Mouse (Mus musculus) cerebellum, adult 9-11 months (tissue): ENCODE data around the gene Gm28048.

ENCODE experiments used
- DNase-seq: peaks from one replicate; pipeline ENCODE4 v3.0.0; 2022

Gene Gm28048

GRCm38 (mm10) chr11:22883676-22884075, 98.2 kb downstream of the Gm28048 start:
- no peak for DNase-seq

GRCm38 (mm10) chr11:22882926-22883325, 99.0 kb downstream of the Gm28048 start:
- DNase-seq, result no peak

DNA sequence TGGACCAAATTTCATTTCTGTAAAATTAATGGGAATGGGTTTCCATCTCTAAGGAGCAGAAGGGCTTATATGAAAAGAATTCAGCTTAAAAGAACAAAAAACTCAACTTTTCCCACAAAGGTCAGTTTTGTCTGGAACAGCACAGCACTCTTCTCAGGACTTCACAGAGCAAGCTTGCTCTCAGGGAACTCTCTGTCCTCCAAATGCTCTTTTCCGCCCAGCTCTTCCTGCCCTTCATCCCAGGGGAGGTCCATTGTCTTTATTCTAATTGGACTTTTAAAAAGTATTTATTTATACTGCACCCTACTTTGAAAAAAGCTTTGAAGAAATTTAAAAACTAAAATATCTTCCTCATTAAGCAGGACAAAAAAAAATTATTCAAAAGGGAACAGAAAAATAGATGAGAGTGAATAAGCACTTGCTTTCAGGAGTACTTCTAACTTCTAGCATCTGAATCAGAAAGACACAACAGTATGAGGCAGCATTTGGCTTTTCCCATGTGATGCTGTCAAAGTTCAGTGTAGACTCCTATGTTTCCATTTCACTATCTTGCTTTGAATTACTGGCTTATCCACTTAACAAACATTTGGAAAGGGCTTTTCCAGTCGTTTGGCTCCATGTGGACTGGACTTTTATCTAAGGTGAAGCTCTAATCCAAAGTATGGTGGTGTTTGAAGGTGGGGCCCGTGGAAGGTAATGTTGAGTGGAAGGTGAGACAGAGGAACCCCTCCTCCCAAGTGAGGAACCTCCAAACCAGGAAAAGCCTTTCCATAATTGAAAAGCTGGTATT, 101.3 kb downstream of the Gm28048 start:
- DNase-seq, result no peak

DNA sequence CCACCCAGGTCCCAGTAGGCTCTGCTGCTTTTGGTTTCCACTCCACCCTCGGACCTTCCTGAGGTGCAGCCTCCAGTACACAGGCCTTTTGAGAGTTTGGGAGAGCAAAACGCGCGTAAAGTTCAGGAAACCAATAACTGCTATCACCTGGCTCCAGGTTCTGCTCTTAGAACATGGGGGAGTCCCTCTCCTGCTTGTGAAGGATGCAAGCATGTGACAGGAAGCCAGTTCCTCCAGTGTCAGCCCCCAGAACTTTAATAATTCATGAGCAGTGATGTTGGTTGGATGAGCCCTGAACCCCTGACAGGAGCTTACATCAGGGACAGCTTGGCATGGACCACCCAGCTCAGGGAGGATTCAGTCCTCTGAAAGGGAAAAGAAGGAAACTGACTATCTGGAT, 102.2 kb downstream of the Gm28048 start:
- DNase-seq, result no peak

DNA sequence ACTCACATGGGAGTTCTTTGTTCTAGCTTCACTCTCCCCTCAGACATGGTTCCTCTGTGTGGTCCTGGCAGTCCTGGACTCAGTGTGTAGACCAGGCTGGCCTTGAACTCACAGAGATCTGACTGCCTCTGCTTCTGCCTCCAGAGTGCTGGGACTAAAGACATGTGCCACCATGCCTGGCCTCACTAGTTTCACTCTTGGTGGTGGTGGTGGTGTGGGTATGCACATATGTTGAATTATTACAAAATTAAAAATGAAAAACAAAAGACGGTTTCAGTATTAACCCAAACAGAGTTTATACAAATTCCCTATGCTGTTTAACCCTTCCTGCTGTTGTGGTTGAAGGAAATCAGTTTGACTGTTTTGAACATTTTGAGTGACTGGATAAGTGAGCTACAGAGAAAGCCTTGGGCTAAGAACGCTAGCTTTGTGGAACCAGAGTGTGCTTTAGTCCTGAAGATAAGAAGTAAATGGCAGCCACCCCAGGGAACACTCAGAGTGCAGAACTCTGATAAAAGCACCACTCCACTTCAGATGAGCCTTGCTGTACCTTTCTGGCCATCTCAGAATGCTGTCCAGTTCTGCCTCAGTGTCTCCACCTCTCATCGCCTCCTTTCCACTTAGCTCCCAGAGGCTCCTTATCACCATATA, 105.1 kb downstream of the Gm28048 start:
- no peak for DNase-seq

DNA sequence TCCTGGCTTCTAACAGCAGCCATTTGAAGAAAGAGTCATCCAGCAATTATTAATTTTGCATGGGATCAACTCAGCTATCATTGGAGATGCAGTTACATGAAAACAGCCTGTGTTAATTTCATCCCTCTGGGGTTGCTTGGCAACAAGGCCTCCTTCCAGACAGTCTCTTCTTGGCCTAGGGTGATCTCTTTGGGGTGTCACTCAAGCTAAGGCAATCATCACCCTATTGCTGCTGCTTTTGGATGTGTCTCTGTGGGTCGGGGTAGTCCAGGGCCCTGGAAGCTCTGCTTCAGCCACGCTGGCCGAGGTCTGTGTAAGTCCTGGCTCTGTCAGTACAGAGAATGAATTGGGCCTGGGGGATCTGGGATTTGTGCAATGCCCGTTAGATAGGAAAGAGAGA, 106.6 kb downstream of the Gm28048 start:
- DNase-seq, result no peak

GRCm38 (mm10) chr11:22874747-22875146, 107.1 kb downstream of the Gm28048 start:
- DNase-seq, result no peak

DNA sequence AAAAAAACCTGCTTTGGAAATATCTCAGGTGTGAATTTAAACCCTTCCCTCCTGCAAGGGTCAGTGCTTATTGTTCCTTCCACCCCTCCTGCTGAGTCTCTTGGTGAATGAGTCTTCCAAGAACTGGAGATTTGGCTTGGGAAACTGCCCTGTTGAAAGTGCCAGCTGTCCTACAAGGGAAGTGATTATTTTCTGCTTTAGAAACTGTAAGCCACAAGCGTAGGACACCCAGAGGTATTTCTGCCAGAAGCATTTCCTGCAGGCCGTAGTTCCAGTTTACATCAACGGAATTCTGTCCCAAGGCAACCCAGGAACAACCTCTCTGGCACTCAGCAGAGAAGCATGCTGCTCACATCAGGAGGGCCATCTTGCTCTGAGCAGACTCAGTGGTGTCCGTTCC, 108.5 kb downstream of the Gm28048 start:
- peak; percentile 39 for DNase-seq

GRCm38 (mm10) chr11:22872307-22872680, 109.6 kb downstream of the Gm28048 start:
- no peak for DNase-seq

- DNase-seq, result no peak
These were observed 110.1 kb downstream of the Gm28048 start for GRCm38 (mm10) chr11:22871628-22872306.

GRCm38 (mm10) chr11:22868582-22868981, 113.3 kb downstream of the Gm28048 start:
- no peak for DNase-seq

- no peak for DNase-seq
These were observed 114.2 kb downstream of the Gm28048 start for GRCm38 (mm10) chr11:22867691-22868090.

GRCm38 (mm10) chr11:22865635-22866246, 116.1 kb downstream of the Gm28048 start:
- DNase-seq, result no peak

- no peak for DNase-seq
These were observed 117.4 kb downstream of the Gm28048 start for GRCm38 (mm10) chr11:22864305-22865060.

DNA sequence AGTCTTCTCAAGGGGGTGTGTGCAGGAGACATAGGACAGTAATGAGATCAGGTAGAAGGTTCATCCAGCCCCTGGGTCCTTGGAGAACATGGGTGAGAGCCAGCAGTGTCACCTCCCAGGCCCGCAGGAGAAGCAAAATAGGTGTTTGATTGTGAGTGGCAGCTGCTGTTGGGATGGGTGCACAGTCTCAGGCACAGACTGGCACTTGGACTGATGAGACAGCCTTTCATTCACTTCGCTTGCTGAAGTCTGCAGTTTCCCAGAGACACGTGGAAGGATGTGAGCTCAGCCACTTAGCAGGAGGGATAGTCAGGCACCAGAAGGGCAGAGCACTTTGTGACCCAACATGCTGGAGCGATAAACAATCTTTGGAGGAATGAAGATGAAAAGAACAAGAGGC, 118.3 kb downstream of the Gm28048 start:
- no peak for DNase-seq

- no peak for DNase-seq
These were observed 120.6 kb downstream of the Gm28048 start for GRCm38 (mm10) chr11:22861315-22861714.

DNA sequence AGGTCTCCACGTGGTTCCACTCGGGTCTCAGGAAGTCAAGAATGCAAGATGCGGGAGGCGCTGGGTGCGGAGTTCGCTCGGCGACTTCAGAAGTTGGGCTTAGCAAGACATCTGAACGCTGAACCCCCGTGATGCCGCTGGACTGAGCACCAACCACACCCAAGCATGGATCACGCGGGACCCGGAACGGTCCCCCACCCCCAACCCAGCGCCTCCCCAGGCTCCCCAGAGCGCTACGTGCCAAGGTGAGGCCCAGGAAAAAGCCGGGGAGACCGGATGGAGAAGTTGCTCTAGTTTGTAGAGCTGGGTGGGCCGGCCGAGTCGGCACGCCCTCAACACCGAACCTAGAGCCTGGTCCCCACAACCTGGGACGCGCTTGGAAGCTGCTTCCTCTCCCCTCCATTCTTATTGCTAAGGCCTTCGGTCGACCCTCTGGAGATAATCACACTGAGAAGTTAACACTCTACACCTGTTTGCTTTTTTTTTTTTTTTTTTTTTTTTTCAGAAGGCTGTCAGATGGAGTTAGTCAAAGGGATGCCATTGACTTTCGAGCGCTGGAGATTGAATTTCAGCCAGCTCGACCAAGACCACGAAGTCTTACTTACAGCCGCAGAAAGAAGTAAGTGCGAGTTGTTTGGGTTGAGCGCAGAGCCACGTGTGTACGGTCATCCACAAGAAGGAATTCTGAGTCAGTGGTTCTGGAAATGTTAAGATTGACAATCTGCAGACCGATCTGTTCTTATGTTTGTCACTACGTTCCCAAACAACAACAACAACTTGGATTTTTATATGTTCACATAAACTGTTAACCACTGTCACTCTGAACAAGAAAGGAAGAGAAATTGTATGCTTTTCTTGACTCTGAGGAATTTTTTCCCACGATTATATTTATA, 121.3 kb downstream of the Gm28048 start, which contains the start of gene B3gnt2:
TSS of gene B3gnt2 (minus strand) at position 627 of the 893 bp plus-strand sequence.
- DNase-seq, result no peak

DNA sequence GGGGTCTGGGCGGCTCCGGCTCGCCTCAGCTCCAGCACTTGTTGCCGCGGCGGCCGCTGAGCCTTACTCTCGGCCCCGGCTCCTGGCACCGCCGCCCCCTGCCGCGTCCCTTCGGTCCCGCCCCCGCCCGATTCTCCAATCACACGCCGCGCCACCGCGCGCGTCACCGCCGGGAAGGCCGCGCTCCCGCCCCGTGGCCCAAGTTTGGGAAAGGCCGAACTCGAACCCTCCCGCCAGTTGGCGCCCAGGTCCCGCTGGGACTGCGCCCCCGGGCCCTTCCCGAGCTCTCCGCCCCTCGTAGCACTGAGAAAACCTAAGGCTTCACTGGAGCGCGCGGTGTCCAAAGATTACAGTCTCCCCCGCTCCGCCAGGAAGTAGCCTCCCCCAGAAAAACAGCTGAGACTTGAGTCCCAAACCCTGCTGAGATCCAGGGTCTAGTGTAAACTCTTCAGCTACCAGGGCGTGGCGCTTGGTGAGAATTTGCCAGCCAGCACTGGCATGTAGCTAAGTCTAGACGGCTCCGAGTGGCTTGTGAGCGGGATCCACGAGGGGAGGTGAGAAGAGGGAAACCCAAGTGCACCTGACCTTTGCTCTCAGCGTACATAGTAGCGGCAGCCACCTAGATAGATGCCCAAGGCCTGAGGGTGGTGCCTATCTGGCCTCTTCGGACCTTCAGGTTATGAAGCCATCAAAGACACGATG, 122.1 kb downstream of the Gm28048 start:
- no peak for DNase-seq

DNA sequence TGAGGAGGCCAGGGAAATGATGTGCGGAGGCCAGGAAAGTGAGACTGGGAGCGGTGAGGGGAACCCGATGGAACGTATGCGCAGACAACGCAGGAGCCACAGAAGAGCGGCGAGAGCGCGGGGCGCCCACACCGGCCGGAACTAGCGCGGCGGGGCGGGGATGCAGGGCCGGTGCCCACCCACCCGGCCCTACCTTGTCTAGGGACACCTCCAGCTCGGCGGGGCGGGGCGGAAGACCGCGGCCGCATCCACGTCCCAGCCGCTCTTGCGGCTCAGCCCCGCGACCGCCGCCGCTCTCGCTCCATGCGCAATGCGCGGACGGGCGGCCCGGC, 122.6 kb downstream of the Gm28048 start:
- no peak for DNase-seq

DNA sequence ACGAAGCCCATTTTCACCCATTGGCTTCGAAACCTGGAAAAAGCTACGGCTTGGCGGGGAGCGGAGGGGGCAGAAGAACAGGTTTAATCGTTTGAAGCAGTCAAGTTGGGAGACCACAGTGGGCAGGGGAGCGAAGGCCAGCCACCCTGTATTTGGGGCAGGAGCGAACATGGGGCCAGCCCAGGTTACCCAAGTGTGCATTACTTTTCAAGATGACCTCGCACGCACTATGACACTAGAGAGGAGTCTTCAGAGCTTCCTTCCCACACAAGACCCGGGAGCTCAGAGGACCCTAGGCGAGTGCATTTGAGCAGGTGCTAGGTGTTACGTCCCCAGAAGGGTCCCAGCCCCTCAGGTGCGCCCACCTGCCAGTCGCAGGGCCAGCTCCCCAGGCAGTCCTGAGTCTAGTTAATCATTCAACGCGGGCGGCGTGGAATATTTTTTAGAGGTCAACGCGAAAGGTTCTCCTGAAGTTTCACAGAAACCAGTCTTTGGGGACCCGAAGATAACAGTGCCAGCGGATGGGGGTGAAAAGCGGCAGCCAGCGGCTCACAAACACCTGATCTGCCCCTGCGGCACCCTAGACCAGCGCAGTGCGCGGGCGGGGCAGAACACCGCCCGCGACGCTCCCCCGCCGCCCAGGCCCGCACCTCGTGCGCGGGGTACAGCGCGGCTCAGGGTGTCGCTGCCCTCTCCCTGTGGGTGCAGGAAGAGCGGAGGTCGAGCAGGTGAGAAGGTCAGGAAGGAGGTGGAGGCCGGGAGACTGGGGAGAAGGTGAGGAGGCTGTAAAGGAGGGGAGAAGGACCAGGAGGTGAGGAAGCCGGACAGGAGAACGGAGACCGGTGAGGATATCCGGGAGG, 123.2 kb downstream of the Gm28048 start:
- DNase-seq, result no peak
